Mouse (Mus musculus): ENCODE data around the gene Tmem256. TPM values are rescaled to one million over a fixed set of nuclear protein-coding genes. Genes with fewer than 3 reads are reported as not detected.

The Tmem256 gene
- polyA plus RNA-seq, 1 experiment = 97.1 TPM

DNA sequence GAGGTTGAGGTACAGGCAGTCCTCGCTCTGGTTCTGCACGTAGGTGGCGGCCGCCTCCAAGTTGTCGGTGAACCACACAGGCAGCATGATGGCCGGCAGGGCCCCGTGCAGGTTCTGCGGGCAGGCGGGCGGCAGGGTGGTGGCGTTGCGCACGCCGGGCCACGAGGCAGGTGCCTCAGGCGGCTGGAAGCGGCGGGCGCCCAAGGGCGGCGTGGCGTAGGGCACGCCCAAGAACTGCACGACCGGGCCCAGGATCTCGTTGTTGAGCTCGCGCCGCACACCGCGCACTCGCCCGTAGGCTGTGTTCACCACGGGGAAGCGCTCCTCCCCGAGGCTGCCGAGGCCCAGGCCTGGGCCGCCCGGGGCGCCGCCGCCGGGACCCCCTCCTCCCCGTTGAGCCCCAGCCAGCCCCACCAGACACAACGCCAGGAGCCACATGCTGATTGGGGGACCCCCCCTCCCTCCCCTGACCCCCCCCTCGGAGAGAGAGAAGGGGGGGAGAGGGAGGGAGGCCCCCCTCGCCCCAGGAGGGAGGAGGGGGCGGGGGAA lies 4.2 kb upstream of the Tmem256 start:
- Histone ChIP-seq H3K9me3 (replicated peaks; ENCODE audit: control insufficient read depth, insufficient read depth, low read length, poor library complexity, severe bottlenecking) (no peaks in the 10 kb centered on the region), H3K4me3 (ENCODE audit: low read depth, low read length) (peak overlapping the region; percentile 54), H3K9ac (ENCODE audit: low read depth, poor library complexity, severe bottlenecking) (peak overlapping the region; percentile 19), H3K27ac (ENCODE audit: insufficient read depth, low read length) (no peak overlapping the region), H3K36me3 (ENCODE audit: control insufficient read depth, insufficient read depth, low read length, poor library complexity, severe bottlenecking) (no peaks in the 10 kb centered on the region), H3K27me3 (ENCODE audit: control insufficient read depth, insufficient read depth, low read length, poor library complexity, severe bottlenecking) (no peaks in the 10 kb centered on the region), H3K4me1 (ENCODE audit: control insufficient read depth, insufficient read depth, low read length) (peaks cover 3% of the 10 kb centered on the region)
- TF ChIP-seq EP300 (IDR thresholded peaks at IDR 0.05; ENCODE audit: insufficient read depth, low read depth, low read length) = no peak
- TF ChIP-seq CTCF (IDR thresholded peaks at IDR 0.05; ENCODE audit: low read depth, low read length) = no peak
- TF ChIP-seq POLR2A (IDR thresholded peaks at IDR 0.05; ENCODE audit: insufficient read depth, low read length) = no peak

DNA sequence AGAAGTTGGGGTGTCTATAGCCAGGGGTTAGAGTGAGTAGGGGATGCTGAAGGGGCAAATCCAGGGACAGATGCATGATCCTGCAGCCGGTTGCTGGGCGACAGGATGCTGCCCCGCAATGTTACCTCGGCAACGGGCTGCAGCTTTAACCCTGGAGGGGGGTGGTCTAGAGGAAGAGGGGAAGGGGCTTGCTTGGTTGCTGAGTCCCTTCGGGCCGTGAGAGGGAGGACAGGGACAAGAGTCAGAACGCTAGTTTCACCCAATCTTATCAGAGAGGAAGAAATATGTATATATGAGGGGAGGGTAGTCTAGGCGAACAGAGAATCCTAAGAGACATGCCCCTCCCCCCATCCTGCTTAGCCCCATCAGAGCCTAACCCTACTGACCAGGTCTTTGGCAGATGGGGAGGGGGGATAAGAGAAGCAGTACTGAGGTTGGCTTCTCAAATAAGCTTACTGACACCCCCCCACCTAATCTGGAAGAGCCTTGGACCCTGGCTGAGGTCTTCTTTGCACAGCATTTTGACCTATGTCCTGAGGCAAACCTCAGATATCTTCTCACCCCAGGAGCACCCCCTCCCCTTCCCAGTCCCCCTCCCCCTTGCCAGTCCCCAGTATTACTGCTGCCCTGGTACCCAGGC lies 2.9 kb upstream of the Tmem256 start:
- H3K9me3 ChIP-seq (replicated peaks; ENCODE audit: control insufficient read depth, insufficient read depth, low read length, poor library complexity, severe bottlenecking) = no peaks in the 10 kb centered on the region
- H3K4me1 ChIP-seq (ENCODE audit: control insufficient read depth, insufficient read depth, low read length) = no peaks in the 10 kb centered on the region
- H3K9ac ChIP-seq (ENCODE audit: low read depth, poor library complexity, severe bottlenecking) = no peak overlapping the region
- TF ChIP-seq CTCF (IDR thresholded peaks at IDR 0.05; ENCODE audit: low read depth, low read length) = no peak
- no peak for TF ChIP-seq POLR2A (IDR thresholded peaks at IDR 0.05; ENCODE audit: insufficient read depth, low read length)
- no peak for TF ChIP-seq EP300 (IDR thresholded peaks at IDR 0.05; ENCODE audit: insufficient read depth, low read depth, low read length)
- H3K4me3 ChIP-seq (ENCODE audit: low read depth, low read length) = no peak overlapping the region
- no peaks in the 10 kb centered on the region for H3K36me3 ChIP-seq (ENCODE audit: control insufficient read depth, insufficient read depth, low read length, poor library complexity, severe bottlenecking)
- H3K27me3 ChIP-seq (ENCODE audit: control insufficient read depth, insufficient read depth, low read length, poor library complexity, severe bottlenecking) = no peaks in the 10 kb centered on the region
- H3K27ac ChIP-seq (ENCODE audit: insufficient read depth, low read length) = no peak overlapping the region

DNA sequence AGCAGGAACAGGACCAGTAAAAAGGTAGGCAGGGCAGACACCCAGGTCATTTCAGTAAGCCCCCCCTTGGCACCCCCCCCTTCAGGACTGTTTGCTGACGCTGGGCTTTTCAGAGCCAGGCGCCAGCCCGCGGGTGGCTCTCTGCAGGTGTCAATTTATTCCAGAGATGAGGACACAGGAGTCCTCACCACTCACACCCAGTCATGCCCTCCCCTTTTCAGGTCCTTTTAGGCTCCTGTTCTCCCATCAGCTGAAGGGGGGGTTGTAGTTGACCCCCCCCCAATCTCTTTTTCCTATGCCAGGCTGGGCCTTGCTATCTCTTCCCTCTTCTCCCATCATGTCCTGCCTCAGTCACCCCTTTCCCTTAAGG lies 2.4 kb upstream of the Tmem256 start:
- no peaks in the 10 kb centered on the region for H3K9me3 ChIP-seq (replicated peaks; ENCODE audit: control insufficient read depth, insufficient read depth, low read length, poor library complexity, severe bottlenecking)
- H3K4me3 ChIP-seq (ENCODE audit: low read depth, low read length) = no peak overlapping the region
- TF ChIP-seq EP300 (IDR thresholded peaks at IDR 0.05; ENCODE audit: insufficient read depth, low read depth, low read length) (no peak), CTCF (IDR thresholded peaks at IDR 0.05; ENCODE audit: low read depth, low read length) (no peak), POLR2A (IDR thresholded peaks at IDR 0.05; ENCODE audit: insufficient read depth, low read length) (no peak)
- no peaks in the 10 kb centered on the region for H3K27me3 ChIP-seq (ENCODE audit: control insufficient read depth, insufficient read depth, low read length, poor library complexity, severe bottlenecking)
- no peak overlapping the region for H3K9ac ChIP-seq (ENCODE audit: low read depth, poor library complexity, severe bottlenecking)
- H3K36me3 ChIP-seq (ENCODE audit: control insufficient read depth, insufficient read depth, low read length, poor library complexity, severe bottlenecking) = no peaks in the 10 kb centered on the region
- no peak overlapping the region for H3K27ac ChIP-seq (ENCODE audit: insufficient read depth, low read length)
- H3K4me1 ChIP-seq (ENCODE audit: control insufficient read depth, insufficient read depth, low read length) = no peaks in the 10 kb centered on the region

DNA sequence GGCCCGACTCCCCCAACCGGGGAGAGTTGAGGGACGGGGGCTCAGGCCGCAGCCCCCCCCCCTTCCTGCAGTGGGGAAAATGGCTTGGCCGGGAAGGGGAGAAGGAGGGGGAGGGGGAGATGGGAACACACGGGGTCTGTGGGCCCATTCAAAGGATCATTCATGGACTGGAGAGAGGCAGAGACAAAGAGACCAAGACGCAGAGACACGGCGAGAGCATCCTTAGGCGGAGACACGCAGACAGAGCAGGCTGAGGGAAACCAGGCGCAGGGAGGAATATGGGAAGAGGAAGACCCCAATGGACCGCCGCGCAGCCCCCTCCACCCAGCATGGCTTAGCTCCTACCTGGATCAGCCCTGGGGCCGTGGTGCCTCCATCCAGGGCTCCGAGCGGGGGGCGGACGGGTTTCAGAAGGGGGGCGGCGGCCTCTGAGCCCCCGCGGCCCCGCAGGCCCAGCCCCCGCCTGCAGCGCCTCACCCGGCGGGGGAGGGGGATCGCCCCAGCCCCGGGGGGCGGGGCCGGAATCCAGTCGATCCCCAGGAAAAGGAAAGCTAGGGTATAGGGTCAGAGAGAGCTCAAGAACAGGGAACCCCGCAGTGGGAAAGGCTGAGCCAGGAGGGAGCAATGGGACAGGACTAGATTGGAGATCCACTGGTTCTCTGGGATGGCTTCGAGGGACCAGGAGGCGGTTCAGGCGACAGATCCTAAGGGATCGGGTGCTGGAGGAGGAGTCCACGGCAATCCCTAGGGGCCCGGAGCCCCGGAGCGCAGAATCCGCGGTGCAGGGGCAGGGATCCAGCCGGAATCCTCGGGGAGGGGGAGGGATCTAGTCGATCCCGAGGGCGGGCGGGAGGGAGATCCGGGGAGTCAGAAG lies 1.4 kb upstream of the Tmem256 start:
- Histone ChIP-seq H3K9ac (ENCODE audit: low read depth, poor library complexity, severe bottlenecking) (peak overlapping the region; percentile 94), H3K9me3 (replicated peaks; ENCODE audit: control insufficient read depth, insufficient read depth, low read length, poor library complexity, severe bottlenecking) (no peaks in the 10 kb centered on the region), H3K27ac (ENCODE audit: insufficient read depth, low read length) (no peak overlapping the region), H3K4me1 (ENCODE audit: control insufficient read depth, insufficient read depth, low read length) (no peaks in the 10 kb centered on the region), H3K36me3 (ENCODE audit: control insufficient read depth, insufficient read depth, low read length, poor library complexity, severe bottlenecking) (no peaks in the 10 kb centered on the region), H3K27me3 (ENCODE audit: control insufficient read depth, insufficient read depth, low read length, poor library complexity, severe bottlenecking) (no peaks in the 10 kb centered on the region), H3K4me3 (ENCODE audit: low read depth, low read length) (peak overlapping the region; percentile 79)
- TF ChIP-seq POLR2A (IDR thresholded peaks at IDR 0.05; ENCODE audit: insufficient read depth, low read length) = no peak
- no peak for TF ChIP-seq EP300 (IDR thresholded peaks at IDR 0.05; ENCODE audit: insufficient read depth, low read depth, low read length)
- no peak for TF ChIP-seq CTCF (IDR thresholded peaks at IDR 0.05; ENCODE audit: low read depth, low read length)

DNA sequence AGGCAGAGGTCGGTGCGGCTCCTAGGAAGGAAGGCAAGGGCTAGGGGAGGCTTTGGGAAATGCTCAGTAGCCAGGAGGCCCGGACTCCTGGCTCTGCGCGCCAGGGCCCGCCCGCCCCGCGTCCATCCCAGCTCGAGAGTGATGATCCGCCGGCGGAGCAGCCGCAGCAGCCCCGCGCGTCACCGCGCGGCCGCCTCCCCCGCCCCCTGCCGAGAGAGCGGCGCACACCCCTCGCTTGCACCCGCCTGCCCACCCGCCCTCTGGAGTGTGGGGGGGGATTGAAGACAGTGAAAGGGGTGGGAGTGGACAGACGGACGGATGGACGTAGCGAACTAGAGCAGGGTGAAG lies 736 bp upstream of the Tmem256 start, which contains the start of gene Nlgn2:
TSS of gene Nlgn2 (minus strand) at position 181 of the 348 bp plus-strand sequence.
- TF ChIP-seq POLR2A (IDR thresholded peaks at IDR 0.05; ENCODE audit: insufficient read depth, low read length) (no peak), CTCF (IDR thresholded peaks at IDR 0.05; ENCODE audit: low read depth, low read length) (no peak), EP300 (IDR thresholded peaks at IDR 0.05; ENCODE audit: insufficient read depth, low read depth, low read length) (no peak)
- Histone ChIP-seq H3K9ac (ENCODE audit: low read depth, poor library complexity, severe bottlenecking) (peak within 1 kb of the TSS; percentile 94), H3K4me3 (ENCODE audit: low read depth, low read length) (peak within 1 kb of the TSS; percentile 96), H3K4me1 (ENCODE audit: control insufficient read depth, insufficient read depth, low read length) (no peaks in the 10 kb centered on the region), H3K36me3 (ENCODE audit: control insufficient read depth, insufficient read depth, low read length, poor library complexity, severe bottlenecking) (no peaks in the 10 kb centered on the region), H3K9me3 (replicated peaks; ENCODE audit: control insufficient read depth, insufficient read depth, low read length, poor library complexity, severe bottlenecking) (no peaks in the 10 kb centered on the region), H3K27me3 (ENCODE audit: control insufficient read depth, insufficient read depth, low read length, poor library complexity, severe bottlenecking) (no peaks in the 10 kb centered on the region), H3K27ac (ENCODE audit: insufficient read depth, low read length) (peak within 1 kb of the TSS; percentile 49)

DNA sequence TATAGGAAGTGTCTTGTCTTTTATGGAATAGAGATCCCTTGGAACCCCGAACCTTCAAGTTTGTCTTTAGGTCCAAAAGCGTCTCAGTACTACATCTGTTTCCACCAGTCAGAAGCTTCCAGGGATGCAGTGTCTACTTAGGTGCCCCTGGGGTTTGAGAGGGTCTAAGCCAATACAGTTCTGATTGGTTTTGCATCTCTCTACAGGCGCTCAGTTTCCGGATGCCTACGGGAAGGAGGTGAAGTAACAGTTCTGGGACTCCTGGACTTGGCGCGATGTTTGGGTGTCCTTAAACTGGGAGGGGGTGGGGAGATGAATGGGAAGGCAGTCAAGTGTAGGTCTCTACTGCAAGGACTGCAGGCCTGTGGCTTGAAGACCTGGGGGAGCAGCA lies 395 bp downstream of the Tmem256 start:
- no peaks in the 10 kb centered on the region for H3K9me3 ChIP-seq (replicated peaks; ENCODE audit: control insufficient read depth, insufficient read depth, low read length, poor library complexity, severe bottlenecking)
- TF ChIP-seq POLR2A (IDR thresholded peaks at IDR 0.05; ENCODE audit: insufficient read depth, low read length) = no peak
- no peak for TF ChIP-seq CTCF (IDR thresholded peaks at IDR 0.05; ENCODE audit: low read depth, low read length)
- TF ChIP-seq EP300 (IDR thresholded peaks at IDR 0.05; ENCODE audit: insufficient read depth, low read depth, low read length) = no peak

More for the DNA sequence above, 395 bp downstream of the Tmem256 start:
- Histone ChIP-seq H3K4me1 (ENCODE audit: control insufficient read depth, insufficient read depth, low read length) (no peaks in the 10 kb centered on the region), H3K9ac (ENCODE audit: low read depth, poor library complexity, severe bottlenecking) (peak overlapping the region; percentile 76), H3K27me3 (ENCODE audit: control insufficient read depth, insufficient read depth, low read length, poor library complexity, severe bottlenecking) (no peaks in the 10 kb centered on the region), H3K4me3 (ENCODE audit: low read depth, low read length) (peak overlapping the region; percentile 96), H3K36me3 (ENCODE audit: control insufficient read depth, insufficient read depth, low read length, poor library complexity, severe bottlenecking) (no peaks in the 10 kb centered on the region), H3K27ac (ENCODE audit: insufficient read depth, low read length) (peak overlapping the region; percentile 49)
